Mouse (Mus musculus) kidney, adult 9 months (tissue): ENCODE measurements around the gene Mau2.
"Not testable (repeated sequence)": the region's sequence is repeated elsewhere in the genome, so short reads cannot be mapped to it uniquely, and the experiment has no call there.

Source experiments
- DNase-seq: peaks from one replicate; pipeline ENCODE4 v3.0.0; 2022

Mau2 gene

DNA sequence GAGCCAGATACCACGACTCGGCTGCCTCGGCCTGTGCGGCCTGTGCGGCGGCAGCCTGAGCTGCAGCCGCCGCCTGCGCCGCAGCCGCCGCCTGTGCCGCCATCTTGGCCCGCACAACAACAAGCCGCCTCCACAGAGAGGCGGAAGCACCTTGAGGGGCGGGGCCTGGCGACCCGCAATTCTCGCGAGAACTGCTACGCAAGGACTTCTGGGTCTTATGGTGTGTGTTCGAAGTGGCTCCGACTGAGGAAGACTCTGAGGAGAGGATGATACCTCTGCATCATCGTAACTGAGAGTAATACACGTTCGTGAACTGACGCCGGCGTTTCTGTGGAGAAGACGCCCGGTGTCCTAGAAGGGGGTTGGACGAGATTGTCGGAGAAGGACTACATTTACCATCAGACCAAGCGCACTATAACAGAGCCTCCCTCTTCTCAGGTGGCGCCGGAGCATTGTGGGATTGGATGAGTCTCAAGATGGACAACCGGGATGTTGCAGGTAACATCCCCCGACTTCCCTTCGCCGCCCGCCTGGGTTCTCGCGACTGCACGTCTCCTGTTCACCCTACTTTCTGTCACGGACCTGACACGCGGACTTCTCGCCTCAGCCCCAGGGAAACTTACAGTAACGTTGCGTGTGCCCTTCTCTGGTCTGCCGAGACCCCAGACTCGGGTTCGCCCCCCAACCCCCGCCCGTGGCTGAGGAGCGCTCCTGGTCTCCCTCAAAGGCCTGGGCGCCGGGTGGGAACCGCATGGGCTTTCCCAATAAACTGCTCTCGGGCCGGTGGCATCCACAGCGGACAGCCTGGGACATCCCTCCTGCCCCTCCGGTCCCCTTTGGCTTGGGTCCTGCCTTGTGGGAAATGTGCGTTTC, at the start of gene Mau2, which contains the start of gene Sugp1:
Gene Mau2, minus strand, starts transcription at position 152 of the 873 bp plus-strand sequence.
Gene Sugp1, plus strand, starts transcription at position 231 of the 873 bp plus-strand sequence.
- peak; percentile 97 for DNase-seq

DNA sequence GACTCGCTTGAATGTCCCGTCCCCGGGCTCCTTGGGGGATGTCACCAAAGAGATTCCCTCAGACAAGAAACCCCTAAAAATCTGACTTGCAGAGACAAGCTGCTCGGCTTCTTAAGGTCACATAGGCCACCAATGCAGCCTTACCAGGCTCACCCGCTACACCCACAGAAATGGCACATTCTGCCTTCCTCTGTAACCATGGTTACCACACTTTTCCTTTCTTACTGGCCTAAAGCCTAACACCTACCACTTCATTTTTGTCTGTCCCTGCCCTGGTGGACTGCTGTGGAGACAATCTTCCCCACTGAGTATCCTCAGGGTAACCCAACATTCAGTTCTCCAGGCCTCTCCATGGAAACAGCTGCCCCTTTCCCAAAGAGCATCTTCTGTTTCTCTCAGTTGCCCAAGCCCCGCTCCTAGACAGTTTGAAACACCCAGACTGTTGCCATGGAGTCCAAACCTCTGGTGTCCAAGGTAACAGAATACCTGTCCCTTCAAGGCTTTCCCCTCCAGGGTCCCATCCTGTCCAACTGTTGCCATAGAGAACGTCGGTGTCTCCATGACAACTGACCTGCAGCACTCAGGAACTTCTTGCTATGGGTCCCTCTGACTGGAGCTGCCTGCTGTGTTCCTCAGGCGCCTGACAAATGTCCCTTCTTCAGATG, 46.9 kb upstream of the Mau2 start:
- DNase-seq = no peak

DNA sequence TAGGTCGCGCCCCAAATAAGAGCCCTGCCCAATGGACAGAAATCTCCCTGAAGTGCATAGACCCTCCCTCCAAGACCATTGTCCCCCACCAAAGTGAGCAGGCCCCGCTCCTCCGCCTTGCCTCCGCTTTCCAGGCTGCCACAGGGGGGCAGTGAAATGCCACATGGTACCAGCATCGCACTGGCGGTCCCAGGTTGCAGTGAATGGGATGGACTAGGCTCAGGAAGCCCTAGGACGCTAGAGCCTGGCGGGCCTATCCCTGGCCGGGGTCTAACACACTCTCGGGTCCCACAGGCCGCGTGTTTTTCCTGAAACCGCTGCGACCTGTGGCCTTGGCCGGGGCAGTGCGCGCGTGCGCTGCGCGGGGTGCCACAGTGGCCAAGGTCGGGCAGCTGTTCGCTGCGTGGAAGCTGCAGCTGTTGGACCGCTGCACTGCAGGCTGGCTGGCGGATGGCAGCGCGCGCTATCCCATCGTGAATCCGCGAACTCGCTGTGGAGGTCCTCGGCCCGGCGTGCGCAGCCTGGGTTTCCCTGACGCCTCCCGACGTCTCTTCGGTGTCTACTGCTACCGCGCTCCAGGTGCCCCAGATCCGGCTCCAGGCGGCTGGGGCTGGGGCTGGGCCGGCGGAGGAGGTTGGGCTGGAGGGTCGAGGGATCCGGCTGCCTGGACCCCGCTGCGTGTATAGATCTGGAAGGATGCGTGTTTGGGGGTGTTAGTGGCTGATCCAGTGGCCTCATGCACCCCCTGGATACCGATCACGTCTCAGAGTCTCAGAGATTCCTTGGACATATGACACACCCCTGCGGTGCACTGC, 45.5 kb upstream of the Mau2 start:
- DNase-seq = peak; percentile 23

DNA sequence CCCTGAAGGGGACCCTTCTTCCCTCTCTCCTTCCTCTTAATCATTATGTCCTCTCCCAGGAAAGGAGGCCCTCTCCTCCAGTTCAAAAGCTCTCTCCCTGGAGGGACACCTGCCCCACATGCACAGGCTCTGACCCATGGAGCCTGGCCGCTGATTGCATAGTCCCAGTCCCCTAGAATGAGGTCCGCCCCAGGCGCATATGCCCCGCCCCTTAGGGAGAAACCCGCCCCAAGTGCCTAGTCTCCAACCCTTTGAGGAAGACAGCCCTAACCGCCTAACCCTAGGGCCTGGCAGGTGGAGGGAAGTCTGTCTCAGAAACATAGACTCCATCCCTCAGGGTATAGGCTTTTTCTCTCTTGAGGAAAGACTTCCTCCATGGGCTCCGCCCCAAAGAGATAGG, 44.7 kb upstream of the Mau2 start:
- no peak for DNase-seq

DNA sequence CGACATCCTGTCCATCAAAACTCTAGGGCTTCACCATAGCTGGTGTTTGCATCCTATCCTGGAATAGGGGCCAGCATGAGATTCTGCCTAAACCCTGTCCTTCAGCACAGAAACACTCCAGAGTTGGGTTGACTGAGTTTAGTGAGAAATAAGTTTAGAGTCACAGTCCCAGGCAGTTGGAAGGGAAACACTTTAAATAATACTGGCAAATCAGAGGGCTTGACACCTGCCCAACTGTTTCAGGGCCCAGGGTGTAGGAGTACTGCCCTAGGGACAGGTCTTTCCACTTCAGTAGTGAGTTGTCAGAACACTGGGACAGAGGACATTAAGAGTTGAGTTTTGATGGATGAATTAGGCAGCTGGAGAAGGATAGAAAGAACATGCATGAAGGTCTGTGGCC, 43.6 kb upstream of the Mau2 start:
- DNase-seq = no peak

DNA sequence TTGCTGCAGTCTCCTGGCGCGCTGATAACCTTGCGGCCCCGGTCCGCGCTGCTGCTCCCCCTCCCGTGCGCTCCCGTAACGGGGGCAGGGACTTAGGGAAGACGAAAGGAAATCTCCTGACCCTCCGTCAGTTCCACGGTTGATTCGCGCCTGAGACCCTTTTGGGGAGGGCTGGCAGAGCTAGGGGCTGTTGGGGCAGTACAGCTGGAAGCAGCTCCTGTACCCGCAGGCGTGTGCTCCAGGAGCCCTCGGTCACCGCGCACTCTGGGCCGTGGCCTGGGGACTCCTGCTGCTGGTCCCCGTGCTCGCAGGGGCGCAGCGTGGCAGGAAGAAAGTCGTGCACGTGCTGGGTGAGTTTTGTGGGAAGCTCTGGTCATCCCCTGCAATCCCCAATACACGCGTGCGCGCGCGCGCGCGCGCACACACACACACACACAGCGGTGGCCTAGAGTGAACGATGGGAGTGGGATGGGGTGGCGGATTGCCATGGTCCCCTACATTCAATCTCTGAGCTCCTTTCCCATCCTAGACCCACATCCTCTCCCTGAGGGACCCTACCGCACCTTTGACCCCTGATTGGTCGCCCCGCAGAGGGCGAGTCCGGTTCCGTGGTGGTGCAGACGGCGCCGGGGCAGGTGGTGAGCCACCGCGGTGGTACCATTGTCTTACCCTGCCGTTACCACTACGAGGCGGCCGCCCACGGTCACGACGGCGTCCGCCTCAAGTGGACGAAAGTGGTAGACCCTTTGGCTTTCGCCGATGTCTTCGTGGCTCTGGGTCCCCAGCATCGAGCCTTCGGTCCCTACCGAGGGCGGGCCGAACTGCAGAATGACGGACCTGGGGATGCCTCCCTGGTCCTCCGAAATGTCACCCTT, 41.9 kb upstream of the Mau2 start:
- DNase-seq = no peak

DNA sequence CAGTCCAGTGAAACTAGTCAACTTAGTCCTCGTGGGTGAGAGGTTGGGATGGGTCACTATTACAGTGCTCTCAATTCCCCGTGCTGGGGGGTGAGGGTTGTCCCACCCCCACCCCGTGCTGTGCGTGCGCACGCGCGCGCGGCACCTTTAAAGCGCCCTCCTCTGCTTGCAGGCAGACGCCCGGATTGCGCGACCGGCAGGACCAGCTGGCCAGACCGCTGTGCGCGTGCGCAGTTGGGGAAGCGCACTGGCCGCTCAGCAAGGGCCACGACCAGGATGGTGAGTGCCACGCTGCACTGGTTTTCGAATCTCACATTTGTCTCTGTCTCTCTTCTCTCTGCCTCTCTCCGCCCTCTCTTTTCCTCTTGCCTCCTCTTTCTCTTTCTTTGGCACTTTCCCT, 40.8 kb upstream of the Mau2 start, which contains the start of gene Hapln4:
Gene Hapln4, plus strand, starts transcription at position 173 of the 400 bp plus-strand sequence.
- peak; percentile 40 for DNase-seq

DNA sequence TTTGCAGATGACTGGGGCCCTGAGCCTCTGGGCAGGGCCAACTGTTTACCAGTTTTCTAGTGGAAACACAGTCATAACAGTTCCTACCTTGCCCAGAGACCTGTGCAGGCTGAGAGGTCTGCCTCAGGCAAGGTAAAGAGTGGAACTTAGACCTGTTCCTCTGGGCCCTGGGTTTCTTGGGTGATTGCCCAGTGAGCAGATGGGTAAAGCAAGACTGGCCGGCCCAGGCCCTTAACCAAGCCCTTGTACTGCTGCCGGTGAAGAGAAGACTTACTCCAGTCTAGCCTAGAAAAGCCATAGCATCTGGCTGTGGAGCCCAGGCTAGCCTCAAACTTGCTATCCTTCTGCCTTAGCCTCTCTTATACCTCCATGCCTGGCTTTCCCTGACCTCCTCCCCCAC, 39.4 kb upstream of the Mau2 start:
- DNase-seq = no peak

DNA sequence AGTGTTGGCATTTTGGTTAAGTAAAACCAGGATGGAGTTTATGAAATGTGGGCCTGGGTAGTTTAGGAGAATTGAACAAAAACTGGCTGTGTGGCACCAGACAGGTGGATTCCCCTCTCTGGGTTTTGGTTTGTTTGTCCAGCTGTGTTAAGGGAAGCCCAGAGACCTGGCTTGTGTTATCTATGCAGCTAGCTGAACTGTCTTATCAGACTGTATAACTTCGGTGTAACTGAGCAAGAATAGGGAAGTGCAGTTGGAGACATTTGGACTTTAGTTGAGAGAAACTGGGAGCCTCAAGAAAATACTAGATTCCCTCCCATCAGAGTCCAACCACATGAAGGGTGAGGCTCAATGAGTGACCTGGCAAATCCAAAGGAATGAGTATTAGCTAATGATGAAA, 31.1 kb upstream of the Mau2 start:
- no peak for DNase-seq

DNA sequence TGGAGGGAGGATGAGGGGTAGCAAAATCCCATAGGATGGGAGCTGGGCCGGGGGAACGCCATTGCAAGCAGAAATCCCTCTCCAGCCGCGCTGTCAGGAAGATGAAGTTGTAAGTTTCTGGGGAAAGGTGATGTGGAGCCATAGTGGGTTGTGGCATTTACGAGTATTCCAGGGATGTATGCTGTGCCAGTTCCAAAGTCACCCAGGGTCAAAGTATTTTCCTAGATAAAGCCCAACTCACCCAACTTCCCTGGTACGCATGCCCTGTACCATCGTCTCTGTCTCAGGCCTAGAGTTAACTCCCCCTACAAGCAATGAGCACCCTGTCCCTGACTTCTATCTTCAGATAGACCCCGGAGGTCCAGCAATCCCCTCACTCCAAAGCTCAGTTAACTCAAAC, 30.6 kb upstream of the Mau2 start:
- peak; percentile 12 for DNase-seq

DNA sequence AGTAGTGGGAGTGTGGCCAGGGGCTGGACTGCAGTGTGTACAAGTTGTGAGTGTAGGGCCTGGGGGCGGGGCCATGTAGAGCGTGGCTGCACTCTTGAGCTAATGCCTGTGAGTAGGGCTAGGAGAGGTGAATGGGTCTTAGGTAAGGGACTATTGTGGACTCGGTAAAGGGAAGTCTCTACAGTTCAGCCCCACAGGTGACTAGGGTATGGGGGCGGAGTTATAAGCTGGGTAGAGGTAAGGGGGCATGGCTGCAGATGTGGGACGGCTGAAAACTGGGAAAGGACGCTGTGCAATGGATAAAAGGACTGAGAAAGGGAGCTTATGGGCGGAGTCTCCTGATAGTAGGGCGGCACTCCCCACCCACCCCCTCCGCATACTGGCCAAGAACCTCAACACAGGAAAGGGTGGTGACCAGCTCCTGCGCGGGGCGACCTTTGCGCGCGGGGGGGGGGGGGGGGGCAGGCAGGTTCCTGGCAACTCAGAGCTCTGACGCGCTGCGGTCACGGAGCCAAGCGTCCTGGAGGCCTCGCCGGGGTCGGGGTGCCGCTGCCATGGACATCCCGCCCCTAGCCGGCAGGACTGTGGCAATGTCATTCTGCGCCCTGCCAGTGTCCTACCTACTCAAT, 30.0 kb upstream of the Mau2 start, which contains the start of gene Tm6sf2:
Gene Tm6sf2, plus strand, starts transcription at position 484 of the 629 bp plus-strand sequence.
- DNase-seq = peak; percentile 77

DNA sequence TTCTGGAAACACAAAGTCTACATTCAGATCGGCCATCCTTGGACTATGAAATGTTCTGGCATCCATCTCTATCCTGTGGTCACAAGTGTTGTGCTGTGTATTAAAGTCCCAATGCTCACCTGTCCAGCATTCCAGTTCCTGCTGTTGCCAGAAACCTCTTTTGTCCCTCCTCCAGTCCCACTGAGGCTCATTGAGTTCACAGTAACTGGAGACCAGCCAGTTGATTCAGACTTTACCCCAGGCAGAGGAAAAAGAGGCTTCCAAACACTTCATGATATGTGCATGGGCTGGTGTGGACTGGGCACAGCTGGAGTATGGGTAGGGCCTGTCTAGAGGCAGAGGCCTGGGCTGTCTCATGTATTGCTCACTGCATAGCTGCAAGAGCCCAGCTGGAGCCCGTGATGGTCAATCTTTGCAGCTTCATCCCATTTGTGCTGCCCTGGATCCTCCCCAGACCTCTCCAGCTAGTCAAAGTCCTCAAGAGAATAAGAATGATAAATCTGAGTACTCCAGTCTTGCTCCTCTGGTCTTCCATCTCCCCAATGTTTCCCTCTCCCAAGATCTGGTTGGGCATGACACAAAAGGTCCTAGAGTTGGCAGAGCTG, 29.4 kb upstream of the Mau2 start:
- peak; percentile 54 for DNase-seq

DNA sequence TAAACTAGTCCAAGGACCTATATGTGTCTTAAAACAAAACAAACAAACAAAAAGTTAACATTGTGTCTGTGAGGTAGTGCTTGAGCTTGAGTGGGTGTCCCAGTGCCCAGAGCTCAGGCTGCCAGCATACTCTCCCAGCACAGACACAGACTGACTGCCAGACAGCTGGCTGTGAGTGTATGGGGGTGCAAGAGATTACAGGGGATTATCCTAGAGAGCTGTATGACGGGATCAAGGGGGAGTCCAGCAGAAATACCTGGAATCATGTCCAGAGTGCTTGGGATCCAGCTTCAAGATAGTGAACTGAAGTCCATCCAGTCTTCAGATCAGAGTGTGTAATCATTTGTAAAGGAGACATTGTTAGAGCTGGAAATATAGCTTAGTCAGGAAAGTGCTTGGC, 15.2 kb upstream of the Mau2 start:
- DNase-seq = no peak

DNA sequence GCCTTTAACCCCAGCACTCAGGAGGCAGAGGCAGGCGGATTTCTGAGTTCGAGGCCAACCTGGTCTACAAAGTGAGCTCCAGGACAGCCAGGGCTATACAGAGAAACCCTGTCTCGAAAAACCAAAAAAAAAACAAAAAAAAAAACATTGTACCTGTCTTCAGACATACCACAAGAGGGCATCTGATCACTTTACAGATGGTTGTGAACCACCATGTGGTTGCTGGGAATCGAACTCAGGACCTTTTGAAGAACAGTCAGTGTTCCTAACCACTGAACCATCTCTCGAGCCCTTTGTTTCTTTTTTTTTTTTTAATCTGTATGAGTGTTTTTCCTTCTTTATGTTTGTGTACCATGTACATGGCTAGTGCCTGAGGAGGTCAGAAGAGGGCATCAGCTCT, 7.9 kb upstream of the Mau2 start:
- DNase-seq = not testable (repeated sequence)

DNA sequence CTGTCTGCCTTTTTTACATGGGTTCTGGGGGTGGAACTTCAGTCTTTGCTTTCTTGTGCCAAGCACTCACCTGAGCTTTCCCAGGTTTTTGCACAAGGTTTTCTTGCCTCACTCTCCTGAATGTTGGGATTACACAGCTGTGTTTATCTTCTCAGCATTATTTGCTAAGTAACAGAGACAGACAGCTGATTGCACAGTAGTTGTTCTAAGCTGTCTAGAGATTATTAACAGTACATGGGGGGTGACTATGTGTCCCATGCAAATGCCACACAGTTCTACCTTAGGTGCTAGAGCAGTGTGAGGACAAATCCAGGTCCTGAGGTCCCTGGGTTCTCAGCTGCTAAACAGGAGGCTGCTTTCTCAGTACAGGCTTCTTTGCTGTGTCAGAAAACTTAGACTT, 7.1 kb upstream of the Mau2 start:
- DNase-seq = no peak

DNA sequence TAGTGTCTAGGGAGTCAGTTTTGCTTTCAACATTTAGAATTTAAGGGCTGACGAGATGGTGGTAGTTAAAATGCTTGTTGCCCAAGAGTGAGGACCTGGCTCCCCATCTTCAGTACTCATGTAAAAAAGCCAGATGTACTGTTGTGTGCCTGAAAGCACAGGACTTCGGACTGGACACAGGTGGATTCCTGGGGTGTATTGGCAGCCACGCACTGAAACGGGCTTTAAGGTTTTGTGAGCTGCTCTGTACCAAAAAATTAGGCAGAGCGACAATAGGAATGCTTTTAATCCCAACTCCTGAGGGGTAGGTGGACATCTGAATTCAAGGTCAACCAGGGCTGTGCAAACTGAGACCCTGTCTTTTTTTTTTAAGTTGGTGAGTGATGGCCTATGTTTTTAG, 1.5 kb upstream of the Mau2 start:
- DNase-seq = peak; percentile 56

DNA sequence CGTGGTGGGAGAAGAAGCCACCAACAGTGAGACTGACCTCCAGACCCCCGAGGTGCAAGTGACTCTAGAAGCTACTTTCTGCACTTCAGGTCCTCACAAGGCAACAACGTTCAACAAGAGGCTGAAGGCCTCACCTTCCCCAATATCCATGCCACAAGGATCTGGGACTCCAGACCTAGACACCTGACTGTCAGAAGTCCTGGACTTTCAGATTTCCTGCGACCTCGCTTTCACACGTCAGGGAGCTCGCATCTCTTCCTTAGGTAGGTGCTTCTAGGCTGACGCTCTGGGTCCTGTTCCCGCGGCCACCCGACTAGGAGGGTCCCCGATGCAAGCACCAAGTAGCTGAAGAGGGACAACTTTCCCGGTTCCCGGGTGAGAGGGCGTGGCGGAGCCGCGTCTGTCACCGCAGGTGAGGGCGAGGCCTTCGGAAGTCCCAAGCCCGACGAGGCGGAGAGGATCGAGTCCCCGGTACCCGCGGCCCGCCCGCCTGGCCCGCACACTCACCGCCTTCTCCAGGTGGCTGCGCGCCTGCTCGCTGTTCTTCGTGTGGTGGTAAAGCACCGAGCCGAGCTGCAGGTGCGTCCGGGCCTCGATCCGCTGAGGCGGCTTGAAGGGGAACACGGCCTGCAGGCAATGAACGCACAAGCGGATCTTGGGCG, 518 bp downstream of the Mau2 start:
- peak; percentile 37 for DNase-seq

DNA sequence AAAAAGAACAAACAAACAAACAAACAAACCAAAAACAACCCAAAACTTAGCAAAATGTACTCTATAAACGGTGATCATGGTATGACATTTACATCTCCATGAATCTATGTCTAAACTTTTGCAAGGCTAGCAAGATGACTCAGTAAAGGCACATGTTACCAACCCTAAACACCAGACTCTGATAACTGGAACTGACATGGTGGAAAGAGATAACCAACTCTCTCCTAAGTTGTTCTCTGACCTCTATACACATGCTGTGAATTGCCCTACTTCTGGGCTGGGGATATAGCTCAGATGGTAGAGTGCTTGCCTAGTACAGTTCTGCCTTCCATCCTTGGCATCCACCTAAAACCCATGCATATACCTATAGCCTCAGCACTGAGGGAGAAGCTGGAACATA, 4.5 kb downstream of the Mau2 start:
- DNase-seq = no peak

DNA sequence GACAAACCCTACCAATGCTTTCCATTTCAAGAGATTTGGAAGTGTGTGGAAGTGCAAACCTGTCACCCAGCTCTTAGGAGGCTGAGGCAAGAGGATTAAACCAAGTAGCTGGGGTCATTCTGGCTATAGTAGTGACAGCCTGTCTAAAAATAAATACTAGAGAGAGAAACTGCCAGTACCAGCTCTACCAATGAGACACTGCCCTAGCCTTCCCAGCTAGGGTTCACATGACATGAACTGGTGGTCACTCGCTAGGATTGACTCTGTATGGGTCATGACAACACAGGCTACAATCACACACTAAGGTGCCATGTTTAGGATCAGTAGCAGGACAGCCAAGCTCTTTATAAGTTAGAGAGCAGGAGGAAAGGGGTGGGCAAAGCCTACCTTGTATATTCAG, 12.3 kb downstream of the Mau2 start:
- no peak for DNase-seq

DNA sequence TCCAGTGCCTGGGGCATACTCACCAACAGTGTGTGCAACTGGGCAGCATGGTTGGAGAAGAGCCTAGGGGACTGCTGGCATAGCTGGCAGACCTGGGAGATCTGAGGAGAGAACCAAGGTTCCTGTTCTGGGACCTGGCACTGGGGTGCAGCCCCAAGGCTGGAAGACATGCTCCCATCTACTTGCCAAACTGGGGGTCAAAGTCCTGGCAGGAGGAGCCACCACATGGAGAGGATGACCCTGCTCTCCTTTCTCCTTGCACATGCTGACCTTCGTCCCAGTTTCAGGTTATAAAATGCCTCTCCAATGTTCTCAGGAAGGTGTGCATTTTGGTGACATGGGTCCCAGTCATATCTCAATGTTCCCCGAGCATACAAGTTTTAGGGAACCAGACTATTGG, 16.4 kb downstream of the Mau2 start:
- DNase-seq = peak; percentile 90

DNA sequence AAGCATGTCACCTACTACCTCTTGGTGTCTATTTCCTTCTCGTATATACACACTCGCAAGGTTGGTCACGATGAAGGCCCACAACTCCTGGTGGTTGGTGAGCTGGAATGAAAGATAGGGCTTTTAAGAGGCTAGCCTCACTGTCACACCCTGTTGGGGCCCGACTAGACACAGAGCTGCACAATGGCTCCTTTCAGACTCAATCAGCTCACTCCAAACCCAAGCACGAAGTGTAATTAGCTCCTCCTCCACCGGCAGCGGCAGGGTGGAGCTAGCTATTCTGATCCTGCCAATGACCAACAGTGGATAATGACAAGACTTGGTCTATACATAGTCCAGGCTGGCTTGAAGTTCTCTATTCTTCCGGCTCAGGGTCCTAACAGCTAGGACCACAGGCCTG, 18.9 kb downstream of the Mau2 start:
- no peak for DNase-seq
